Mouse (Mus musculus): ENCODE data around the gene Hydin. TPM values are rescaled to one million over a fixed set of nuclear protein-coding genes. Genes with fewer than 3 reads are reported as not detected.
A peak's percentile ranks its signal among the peaks of the same experiment; 100 is the strongest.
"Not testable (repeated sequence)": the region's sequence is repeated elsewhere in the genome, so short reads cannot be mapped to it uniquely, and the experiment has no call there.

The Hydin gene
- polyA plus RNA-seq, 1 experiment from 2014 or later: 0.12 TPM

- H3K27me3 ChIP-seq (ENCODE audit: insufficient read depth, low read length): no peaks in the 10 kb centered on the region
- ATAC-seq (ENCODE audit: insufficient read depth): no peak
- 69% methylated on average over 4 of the region's 4 CpGs for WGBS
- H3K4me3 ChIP-seq (ENCODE audit: low read depth, low read length): no peak overlapping the region
- no peaks in the 10 kb centered on the region for H3K9me3 ChIP-seq (ENCODE audit: low read depth, low read length)
- no peak for DNase-seq
- no peak overlapping the region for H3K4me2 ChIP-seq
- no peaks in the 10 kb centered on the region for H3K4me1 ChIP-seq (ENCODE audit: insufficient read depth)
- no peak overlapping the region for H3K9ac ChIP-seq
- no peak overlapping the region for H3K27ac ChIP-seq (ENCODE audit: low read depth)
- H3K36me3 ChIP-seq (ENCODE audit: insufficient read depth): no peaks in the 10 kb centered on the region
- TF ChIP-seq CTCF (IDR thresholded peaks at IDR 0.05; ENCODE audit: low read depth): no peak
Observed at GRCm38 (mm10) chr8:110537849-110538248, 271.1 kb downstream of the Hydin start.

GRCm38 (mm10) chr8:110550343-110550742, 283.6 kb downstream of the Hydin start:
- 73% methylated on average over 1 of the region's 1 CpGs for WGBS
- no peak overlapping the region for H3K4me2 ChIP-seq
- peak; percentile 43 for TF ChIP-seq CTCF (IDR thresholded peaks at IDR 0.05; ENCODE audit: low read depth)

GRCm38 (mm10) chr8:110552111-110552510, 285.3 kb downstream of the Hydin start:
- not testable (repeated sequence) for ATAC-seq (ENCODE audit: insufficient read depth); H3K27ac ChIP-seq (ENCODE audit: low read depth); H3K4me3 ChIP-seq (ENCODE audit: low read depth, low read length); H3K36me3 ChIP-seq (ENCODE audit: insufficient read depth); H3K4me1 ChIP-seq (ENCODE audit: insufficient read depth); H3K9me3 ChIP-seq (ENCODE audit: low read depth, low read length); H3K9ac ChIP-seq; H3K27me3 ChIP-seq (ENCODE audit: insufficient read depth, low read length); H3K4me2 ChIP-seq
- DNase-seq: peak; percentile 57

More at GRCm38 (mm10) chr8:110550343-110550742, 283.6 kb downstream of the Hydin start:
- DNase-seq: no peak
- no peak overlapping the region for H3K9ac ChIP-seq
- no peaks in the 10 kb centered on the region for H3K27me3 ChIP-seq (ENCODE audit: insufficient read depth, low read length)
- H3K4me1 ChIP-seq (ENCODE audit: insufficient read depth): no peaks in the 10 kb centered on the region
- H3K27ac ChIP-seq (ENCODE audit: low read depth): no peak overlapping the region
- no peaks in the 10 kb centered on the region for H3K36me3 ChIP-seq (ENCODE audit: insufficient read depth)
- ATAC-seq (ENCODE audit: insufficient read depth): no peak
- H3K9me3 ChIP-seq (ENCODE audit: low read depth, low read length): no peaks in the 10 kb centered on the region
- no peak overlapping the region for H3K4me3 ChIP-seq (ENCODE audit: low read depth, low read length)

- Histone ChIP-seq H3K4me1 (ENCODE audit: insufficient read depth) (no peaks in the 10 kb centered on the region), H3K4me3 (ENCODE audit: low read depth, low read length) (no peak overlapping the region), H3K27ac (ENCODE audit: low read depth) (no peak overlapping the region), H3K9ac (no peak overlapping the region), H3K36me3 (ENCODE audit: insufficient read depth) (no peaks in the 10 kb centered on the region), H3K27me3 (ENCODE audit: insufficient read depth, low read length) (no peaks in the 10 kb centered on the region), H3K4me2 (no peak overlapping the region), H3K9me3 (ENCODE audit: low read depth, low read length) (no peaks in the 10 kb centered on the region)
- whole genome bisulfite sequencing: 74% methylated on average over 9 of the region's 9 CpGs
- no peak for TF ChIP-seq CTCF (IDR thresholded peaks at IDR 0.05; ENCODE audit: low read depth)
- DNase-seq (no peak), ATAC-seq (ENCODE audit: insufficient read depth) (no peak)
Observed at GRCm38 (mm10) chr8:110592641-110593040, 325.9 kb downstream of the Hydin start.

- no peaks in the 10 kb centered on the region for H3K36me3 ChIP-seq (ENCODE audit: insufficient read depth)
- H3K4me1 ChIP-seq (ENCODE audit: insufficient read depth): no peaks in the 10 kb centered on the region
- DNase-seq (no peak), ATAC-seq (ENCODE audit: insufficient read depth) (no peak)
- no peaks in the 10 kb centered on the region for H3K27me3 ChIP-seq (ENCODE audit: insufficient read depth, low read length)
- no peak overlapping the region for H3K4me3 ChIP-seq (ENCODE audit: low read depth, low read length)
- H3K9ac ChIP-seq: no peak overlapping the region
- 70% methylated on average over 6 of the region's 6 CpGs for WGBS
- H3K4me2 ChIP-seq: no peak overlapping the region
- no peak overlapping the region for H3K27ac ChIP-seq (ENCODE audit: low read depth)
- H3K9me3 ChIP-seq (ENCODE audit: low read depth, low read length): no peaks in the 10 kb centered on the region
- no peak for TF ChIP-seq CTCF (IDR thresholded peaks at IDR 0.05; ENCODE audit: low read depth)
Observed at GRCm38 (mm10) chr8:110594164-110594563, 327.4 kb downstream of the Hydin start.

- DNase-seq (peak; percentile 76), ATAC-seq (ENCODE audit: insufficient read depth) (no peak)
- 0% methylated on average over 1 of the region's 1 CpGs for WGBS
- Histone ChIP-seq H3K9ac (no peak overlapping the region), H3K27me3 (ENCODE audit: insufficient read depth, low read length) (no peaks in the 10 kb centered on the region), H3K4me1 (ENCODE audit: insufficient read depth) (no peaks in the 10 kb centered on the region), H3K9me3 (ENCODE audit: low read depth, low read length) (no peaks in the 10 kb centered on the region), H3K36me3 (ENCODE audit: insufficient read depth) (no peaks in the 10 kb centered on the region), H3K4me3 (ENCODE audit: low read depth, low read length) (no peak overlapping the region), H3K27ac (ENCODE audit: low read depth) (no peak overlapping the region), H3K4me2 (no peak overlapping the region)
- TF ChIP-seq CTCF (IDR thresholded peaks at IDR 0.05; ENCODE audit: low read depth): peak; percentile 53
Observed at GRCm38 (mm10) chr8:110604556-110604955, 337.8 kb downstream of the Hydin start.

- no peak overlapping the region for H3K27ac ChIP-seq (ENCODE audit: low read depth)
- WGBS: 37% methylated on average over 6 of the region's 6 CpGs
- no peak overlapping the region for H3K4me2 ChIP-seq
- TF ChIP-seq CTCF (IDR thresholded peaks at IDR 0.05; ENCODE audit: low read depth): no peak
- no peaks in the 10 kb centered on the region for H3K36me3 ChIP-seq (ENCODE audit: insufficient read depth)
- ATAC-seq (ENCODE audit: insufficient read depth) (no peak), DNase-seq (no peak)
- H3K4me1 ChIP-seq (ENCODE audit: insufficient read depth): no peaks in the 10 kb centered on the region
- H3K9me3 ChIP-seq (ENCODE audit: low read depth, low read length): no peaks in the 10 kb centered on the region
- H3K27me3 ChIP-seq (ENCODE audit: insufficient read depth, low read length): no peaks in the 10 kb centered on the region
- H3K4me3 ChIP-seq (ENCODE audit: low read depth, low read length): no peak overlapping the region
- H3K9ac ChIP-seq: no peak overlapping the region
Observed at GRCm38 (mm10) chr8:110605401-110606015, 338.7 kb downstream of the Hydin start.
